Mouse (Mus musculus): ENCODE results near the gene Tmprss9.

GRCm38 (mm10) chr10:80874035-80874434 is 2.4 kb downstream of the Tmprss9 start:
- TF ChIP-seq CTCF (IDR thresholded peaks at IDR 0.05; ENCODE audit: extremely low read depth, insufficient read length, insufficient replicate concordance, low read depth, low read length) (no peak), POLR2A (IDR thresholded peaks at IDR 0.05; ENCODE audit: low read depth, low read length) (no peak)
